Mouse (Mus musculus): ENCODE data around the gene Csrnp1.
A peak's percentile ranks its signal among the peaks of the same experiment; 100 is the strongest.
"Not testable (repeated sequence)": the region's sequence is repeated elsewhere in the genome, so short reads cannot be mapped to it uniquely, and the experiment has no call there.

Csrnp1 gene

GRCm38 (mm10) chr9:119984536-119985011 is at the start of gene Csrnp1:
Csrnp1 (minus strand) TSS chr9:119984658.
- DNase-seq (ENCODE audit: low spot score) = no peak

GRCm38 (mm10) chr9:120032710-120033109 is 48.3 kb upstream of the Csrnp1 start:
- DNase-seq (ENCODE audit: low spot score) = no peak

GRCm38 (mm10) chr9:120030421-120030820 is 46.0 kb upstream of the Csrnp1 start:
- DNase-seq (ENCODE audit: low spot score) = no peak

- DNase-seq (ENCODE audit: low spot score) = no peak
Observed at GRCm38 (mm10) chr9:120029880-120030279, 45.4 kb upstream of the Csrnp1 start.

GRCm38 (mm10) chr9:120027401-120028151 is 43.1 kb upstream of the Csrnp1 start:
- peak; percentile 40 for DNase-seq (ENCODE audit: low spot score)

- DNase-seq (ENCODE audit: low spot score) = no peak
Observed at GRCm38 (mm10) chr9:120024625-120025024, 40.2 kb upstream of the Csrnp1 start.

GRCm38 (mm10) chr9:120024171-120024570 is 39.7 kb upstream of the Csrnp1 start:
- DNase-seq (ENCODE audit: low spot score) = no peak

GRCm38 (mm10) chr9:120023086-120023811 is 38.8 kb upstream of the Csrnp1 start, which contains the start of gene Xirp1:
Xirp1 (minus strand) TSS chr9:120023598.
- no peak for DNase-seq (ENCODE audit: low spot score)

- no peak for DNase-seq (ENCODE audit: low spot score)
Observed at GRCm38 (mm10) chr9:120021164-120021563, 36.7 kb upstream of the Csrnp1 start.

GRCm38 (mm10) chr9:120020285-120020890 is 35.9 kb upstream of the Csrnp1 start:
- DNase-seq (ENCODE audit: low spot score) = peak; percentile 54

- DNase-seq (ENCODE audit: low spot score) = no peak
Observed at GRCm38 (mm10) chr9:120016956-120017355, 32.5 kb upstream of the Csrnp1 start.

- no peak for DNase-seq (ENCODE audit: low spot score)
Observed at GRCm38 (mm10) chr9:120014828-120015227, 30.4 kb upstream of the Csrnp1 start.

- no peak for DNase-seq (ENCODE audit: low spot score)
Observed at GRCm38 (mm10) chr9:120013251-120013820, 28.9 kb upstream of the Csrnp1 start.

- DNase-seq (ENCODE audit: low spot score) = no peak
Observed at GRCm38 (mm10) chr9:120012781-120013180, 28.3 kb upstream of the Csrnp1 start.

GRCm38 (mm10) chr9:120012161-120012560 is 27.7 kb upstream of the Csrnp1 start:
- DNase-seq (ENCODE audit: low spot score) = not testable (repeated sequence)

- DNase-seq (ENCODE audit: low spot score) = peak; percentile 37
Observed at GRCm38 (mm10) chr9:120011533-120011932, 27.1 kb upstream of the Csrnp1 start.

- peak; percentile 84 for DNase-seq (ENCODE audit: low spot score)
Observed at GRCm38 (mm10) chr9:120010781-120011511, 26.5 kb upstream of the Csrnp1 start.

GRCm38 (mm10) chr9:120009871-120010270 is 25.4 kb upstream of the Csrnp1 start:
- DNase-seq (ENCODE audit: low spot score) = no peak

- no peak for DNase-seq (ENCODE audit: low spot score)
Observed at GRCm38 (mm10) chr9:120009226-120009841, 24.9 kb upstream of the Csrnp1 start.

- no peak for DNase-seq (ENCODE audit: low spot score)
Observed at GRCm38 (mm10) chr9:120007833-120008232, 23.4 kb upstream of the Csrnp1 start.

GRCm38 (mm10) chr9:120005936-120006335 is 21.5 kb upstream of the Csrnp1 start:
- no peak for DNase-seq (ENCODE audit: low spot score)

Data from c-Kit-positive CD71-positive TER-119-positive erythroid progenitor cells, embryonic 14.5 days (primary cell).